Mouse (Mus musculus) adrenal gland, postnatal 10 days (tissue): ENCODE data around the gene Hipk1. TPM values are rescaled to one million over a fixed set of nuclear protein-coding genes. Genes with fewer than 3 reads are reported as not detected.

Experiments
- DNase-seq: peaks from one replicate; pipeline ENCODE4 v3.0.0; 2021; ENCODE audit warnings: mixed read lengths
- total RNA-seq, 2 experiments: library from RNA; stranded (reverse); gene quantifications; 2 replicates each; pipeline ENCODE4 v1.2.3; 2021

The Hipk1 gene
- total RNA-seq, 2 experiments from 2014 or later, result 128 to 162 TPM

DNA sequence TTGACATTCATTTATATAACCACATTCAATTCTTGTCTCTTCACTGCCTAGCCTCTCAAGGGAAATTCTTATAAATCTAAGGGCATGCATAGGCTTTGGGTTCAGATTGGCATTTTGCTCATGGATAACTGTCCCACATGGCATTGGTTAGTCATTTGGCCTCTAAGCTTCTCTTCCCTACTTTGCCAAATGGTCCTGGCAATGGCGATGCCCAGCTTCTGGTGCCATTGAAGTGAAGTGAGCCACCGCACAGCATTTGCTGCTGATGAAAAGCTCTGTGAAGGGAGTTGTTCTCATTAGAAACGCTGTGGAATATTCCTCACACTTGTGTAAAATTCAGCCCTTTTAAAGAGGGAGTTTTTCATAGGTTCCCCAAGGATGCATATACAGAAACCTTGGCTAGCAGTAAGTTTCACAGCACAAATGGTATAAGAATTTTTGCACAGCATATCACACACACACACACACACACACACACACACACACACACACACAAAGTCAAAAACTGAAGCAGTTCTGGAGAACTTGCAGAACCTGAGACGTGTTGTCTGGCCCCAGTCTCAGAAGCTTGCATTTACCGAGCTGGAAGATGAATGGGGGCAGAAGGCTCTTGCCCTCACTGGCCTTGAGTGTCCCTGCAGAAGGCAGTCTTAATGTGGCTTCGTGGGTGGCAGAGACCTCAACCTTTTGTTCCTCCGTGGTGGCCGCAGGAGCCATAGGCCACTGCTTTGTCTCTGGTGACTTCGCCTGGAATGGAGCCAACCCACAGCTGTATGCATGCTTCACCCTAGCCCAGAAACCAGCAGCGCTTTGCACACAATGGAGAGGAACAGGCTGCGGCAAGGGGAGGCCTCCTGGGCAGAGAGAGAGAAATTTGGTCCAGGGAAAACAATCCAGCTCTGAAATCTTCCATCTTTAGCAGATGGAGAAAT, 75.3 kb downstream of the Hipk1 start:
- peak; percentile 52 for DNase-seq

DNA sequence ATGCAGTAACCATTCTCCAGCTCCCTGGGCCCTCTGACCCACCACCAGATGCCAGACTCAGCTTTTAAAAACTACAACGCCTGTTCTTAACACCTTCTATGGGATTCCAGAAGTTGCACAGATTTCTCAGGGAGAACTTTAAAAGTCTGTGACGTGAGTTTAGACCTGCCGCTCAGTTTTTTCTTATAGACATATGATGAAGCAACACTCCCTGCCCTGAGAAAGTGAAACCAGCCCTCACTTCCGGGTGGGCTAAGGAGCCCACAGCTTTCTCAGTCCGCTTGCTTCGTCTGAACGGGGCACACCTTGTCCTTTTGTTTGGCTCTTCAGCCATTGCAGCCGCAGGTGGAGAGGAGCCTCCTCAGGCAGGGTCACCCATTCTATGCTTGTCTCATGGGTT, 76.4 kb downstream of the Hipk1 start:
- DNase-seq, result no peak

DNA sequence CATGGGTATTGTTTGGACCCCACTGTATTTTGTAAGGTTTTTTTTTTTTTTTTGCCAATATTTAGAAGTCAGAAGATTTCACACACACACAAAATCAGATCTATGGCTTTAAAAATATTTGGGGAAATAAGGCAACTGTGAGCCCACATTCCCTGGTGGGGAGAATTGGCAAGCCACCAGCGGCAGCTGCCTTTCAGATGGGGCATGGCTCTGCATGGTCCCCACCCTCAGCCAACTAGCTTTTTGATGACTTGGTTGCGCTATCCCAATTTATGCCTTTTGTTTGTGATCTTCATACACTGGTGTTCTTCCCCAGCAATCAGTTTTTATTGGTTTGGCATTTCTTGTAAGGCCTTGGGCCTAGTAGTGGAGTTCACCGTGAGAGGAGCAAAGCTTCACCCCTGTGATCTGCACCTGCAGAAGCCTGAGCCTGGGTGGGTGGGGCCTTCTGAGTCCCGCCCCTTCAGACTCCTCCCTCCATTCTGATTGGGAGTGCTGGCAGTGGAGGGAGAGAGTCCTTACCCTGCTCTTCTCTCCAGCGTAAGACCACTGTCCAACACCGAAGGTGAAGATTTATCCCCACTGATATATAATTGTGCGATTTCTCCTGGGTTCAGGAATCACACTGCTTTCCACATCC, 77.0 kb downstream of the Hipk1 start:
- DNase-seq, result no peak

DNA sequence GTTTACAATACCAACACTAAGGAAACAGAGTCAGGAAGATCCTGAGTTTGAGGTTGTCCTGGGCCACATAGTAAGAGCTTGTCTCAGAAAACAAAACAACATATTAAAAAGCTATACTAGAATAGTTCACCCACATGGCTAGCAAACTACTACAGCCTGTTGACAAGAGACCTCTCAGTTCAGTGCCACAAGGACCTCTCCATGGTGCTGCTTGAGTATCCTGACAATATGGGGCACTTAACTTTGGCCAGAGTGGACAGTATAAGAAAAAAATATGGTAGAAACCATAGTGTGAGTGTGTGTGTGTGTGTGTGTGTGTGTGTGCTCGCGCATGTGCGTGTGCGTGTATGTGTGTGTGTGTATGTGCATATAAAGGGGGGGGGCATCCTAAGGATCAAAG, 79.2 kb downstream of the Hipk1 start:
- peak; percentile 21 for DNase-seq

DNA sequence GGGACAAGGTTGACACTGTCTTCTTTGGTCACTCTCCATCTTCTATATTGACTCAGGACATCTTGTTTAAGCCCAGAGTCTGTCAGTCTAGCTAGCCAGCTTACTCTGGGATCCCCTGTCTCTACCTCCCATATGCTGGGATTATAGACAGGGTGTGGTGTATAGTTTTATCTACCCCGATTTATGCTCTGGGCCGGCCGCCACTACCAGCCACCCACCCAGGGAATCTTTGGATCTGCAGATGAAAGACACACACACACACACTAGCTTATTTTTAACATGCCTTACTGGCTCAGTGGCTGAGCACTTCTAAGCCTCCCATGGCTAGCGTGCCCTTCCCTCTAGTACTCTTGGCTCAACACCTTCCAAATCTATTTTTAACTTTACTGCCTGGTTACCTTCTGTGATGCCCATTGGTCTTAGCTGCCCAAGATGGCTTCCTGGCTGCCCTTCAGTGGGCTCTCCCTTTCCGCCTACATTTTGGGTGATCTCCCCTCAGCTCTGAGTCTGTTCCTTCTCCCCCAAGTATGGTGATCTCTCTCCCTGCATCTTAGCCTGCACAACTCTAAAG, 81.8 kb downstream of the Hipk1 start:
- no peak for DNase-seq

DNA sequence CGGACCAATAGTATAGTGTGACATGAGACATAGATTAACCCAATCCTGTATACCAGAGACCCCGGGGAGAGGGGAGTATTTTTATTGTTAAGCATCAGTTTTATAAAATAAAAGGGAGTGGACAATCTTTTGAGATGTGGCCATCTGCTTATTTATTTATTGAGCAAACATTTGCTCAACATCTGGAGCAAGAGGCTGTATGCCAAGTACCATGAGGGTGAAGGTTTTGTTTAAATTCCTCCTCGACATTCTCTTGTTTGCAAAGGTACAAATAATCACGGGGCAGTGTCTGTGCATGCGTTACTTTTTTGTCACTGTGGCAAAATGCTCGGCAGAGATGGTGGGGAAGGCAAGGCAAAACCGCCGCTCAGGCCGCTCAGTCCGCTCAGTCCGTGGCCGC, 85.9 kb downstream of the Hipk1 start:
- no peak for DNase-seq

DNA sequence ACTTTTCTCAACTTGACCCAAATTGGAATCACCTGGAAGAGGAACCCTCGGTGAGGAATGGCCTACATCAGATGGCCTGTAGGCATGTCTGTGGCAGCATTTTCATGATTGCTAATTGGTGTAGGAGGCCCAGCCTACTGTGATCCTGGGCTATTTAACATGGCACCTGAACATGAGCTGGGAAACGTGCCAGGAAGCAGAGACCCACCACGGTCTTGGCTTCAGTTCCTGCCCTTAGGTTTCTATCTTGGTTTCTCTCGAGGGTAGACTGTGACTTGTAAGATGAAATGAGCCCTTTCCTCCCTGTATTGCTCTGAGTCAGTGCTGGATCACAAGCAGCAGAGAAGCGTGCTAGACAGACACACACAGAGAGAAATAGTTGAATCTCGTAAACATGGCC, 86.7 kb downstream of the Hipk1 start:
- DNase-seq, result no peak

DNA sequence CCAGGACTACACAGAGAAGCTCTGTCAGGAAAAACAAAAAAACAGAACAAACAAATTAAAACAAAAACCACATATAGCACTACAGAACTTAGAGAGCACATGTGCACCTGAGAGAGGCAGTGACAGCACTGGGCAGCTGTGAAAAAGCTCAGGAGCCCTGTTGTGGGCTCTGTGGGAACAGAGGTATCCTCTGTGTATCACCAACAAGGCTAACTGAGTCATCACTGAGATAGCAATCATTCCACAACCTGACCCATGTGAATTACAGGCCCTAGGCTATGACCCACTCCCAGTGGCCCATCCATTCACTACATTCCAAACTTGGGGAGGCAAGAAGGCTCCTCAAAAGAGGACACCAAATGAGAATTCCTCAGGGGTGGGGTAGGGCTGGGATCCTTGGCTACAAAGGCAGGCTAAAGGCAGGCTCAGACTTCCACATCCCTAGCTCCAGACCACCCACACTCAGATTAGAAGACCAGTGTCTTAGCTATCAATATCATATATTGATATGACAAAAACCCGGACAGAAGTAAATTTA, 94.9 kb downstream of the Hipk1 start:
- no peak for DNase-seq

DNA sequence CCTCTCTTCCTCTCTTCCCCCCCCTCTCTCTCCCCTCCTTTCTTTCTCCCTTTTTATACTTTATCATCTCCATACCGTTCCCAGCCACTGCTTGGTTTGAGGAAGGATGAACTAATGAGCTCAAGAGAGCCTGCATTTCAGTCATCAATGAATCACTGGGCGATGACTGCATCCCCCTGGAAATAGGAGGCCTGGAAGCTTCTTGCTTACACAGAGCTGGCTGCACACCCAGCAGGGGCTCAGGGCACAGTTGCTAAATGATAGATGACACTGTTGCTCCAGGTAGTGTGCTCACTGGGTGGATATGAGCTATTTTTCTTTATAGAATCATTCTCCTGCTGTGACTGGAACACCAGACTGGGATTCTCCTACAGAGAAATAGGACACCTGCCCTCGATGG, 95.8 kb downstream of the Hipk1 start:
- no peak for DNase-seq

DNA sequence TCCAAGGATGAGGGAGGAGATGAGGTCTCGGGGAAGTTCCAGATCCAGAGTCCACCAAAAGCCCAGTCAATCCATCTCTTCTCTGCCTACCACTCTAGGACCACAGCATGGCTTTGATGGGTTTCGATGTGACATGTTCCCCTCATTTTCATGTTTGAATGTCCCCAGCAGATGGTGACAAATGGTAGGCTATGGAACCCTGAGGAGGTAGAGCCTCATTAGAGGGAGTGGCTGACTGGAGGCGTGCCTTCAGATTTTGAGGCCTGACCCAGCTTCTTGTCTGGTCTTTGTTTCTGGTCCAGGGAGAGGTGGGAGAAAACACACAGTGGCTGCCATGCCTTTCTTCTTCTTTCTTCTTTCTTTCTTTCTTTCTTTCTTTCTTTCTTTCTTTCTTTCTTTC, 100.9 kb downstream of the Hipk1 start:
- no peak for DNase-seq

Other genes starting within 250 kb of the Hipk1 start
- under 1 TPM in 1 of 2 experiments, not detected in 1; 0.12 TPM for gene Syt6, start 216.3 kb downstream of the Hipk1 start, total RNA-seq
- gene Atg4a-ps, start 145.5 kb downstream of the Hipk1 start, total RNA-seq, result 1 to 10 TPM in 1 of 2 experiments, under 1 TPM in 1; 0.39 to 2.0 TPM
- 10 to 100 TPM; 15.9 to 17.5 TPM for gene Olfml3, start 53.6 kb downstream of the Hipk1 start, total RNA-seq
- not detected for gene Gm10964, start 52.2 kb downstream of the Hipk1 start, total RNA-seq
- 10 to 100 TPM; 15.1 to 16.9 TPM for gene Dclre1b, start 17.9 kb upstream of the Hipk1 start, total RNA-seq
- 10 to 100 TPM; 18.8 to 23.7 TPM for gene Ap4b1, start 18.0 kb upstream of the Hipk1 start, total RNA-seq
- gene Gm43064, start 18.0 kb upstream of the Hipk1 start, total RNA-seq, result under 1 TPM in 1 of 2 experiments, not detected in 1; 0.58 TPM
- under 1 TPM in 1 of 2 experiments, not detected in 1; 0.36 TPM for gene Bcl2l15, start 41.0 kb upstream of the Hipk1 start, total RNA-seq
- 1 to 10 TPM; 2.6 to 3.2 TPM for gene Ptpn22, start 68.2 kb upstream of the Hipk1 start, total RNA-seq
- gene Rsbn1, start 122.6 kb upstream of the Hipk1 start, total RNA-seq, result 10 to 100 TPM; 16.0 to 17.7 TPM
- gene Phtf1, start 176.5 kb upstream of the Hipk1 start, total RNA-seq, result 10 to 100 TPM; 16.4 to 19.4 TPM